1 mouse cellular context compared by ENCODE assay signal in the genomic region with DNA sequence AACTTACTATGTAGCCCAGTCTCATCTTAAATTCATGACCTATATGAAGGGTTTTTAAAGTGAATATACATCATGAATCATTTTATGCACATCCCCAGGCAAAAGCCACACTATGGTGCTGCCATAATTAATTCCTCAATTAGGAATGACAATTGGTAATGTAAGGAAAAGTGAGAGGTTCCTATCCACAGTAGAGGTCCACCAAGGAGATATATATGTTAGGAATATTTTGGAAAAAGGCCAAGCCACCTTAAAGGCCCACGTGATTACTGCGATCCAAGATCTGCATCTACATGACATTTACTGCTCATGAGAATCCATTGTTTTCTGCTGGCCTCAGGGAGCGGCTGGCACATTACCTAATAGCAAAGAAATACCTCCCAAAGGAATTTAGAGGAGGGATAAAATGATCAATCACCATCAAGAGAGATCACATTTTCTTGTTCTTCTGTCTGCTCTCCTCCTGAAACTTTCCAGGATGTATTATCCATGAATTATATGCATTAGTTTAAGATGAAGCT.
TF ChIP-seq lines count a peak whose summit lies in the region.

No protein-coding gene starts in this region.

TF ChIP-seq in myocyte, 11 proteins besides CTCF, POLR2A, EP300 and RAD21:
- TF ChIP-seq TCF3 (IDR thresholded peaks at IDR 0.05; ENCODE audit: insufficient read length, low read depth) (no peak), TCF12 (IDR thresholded peaks at IDR 0.05; ENCODE audit: insufficient read depth, poor library complexity, severe bottlenecking) (no peak), REST (IDR thresholded peaks at IDR 0.05; ENCODE audit: insufficient read depth, insufficient read length) (no peak), USF1 (IDR thresholded peaks at IDR 0.05; ENCODE audit: low read depth) (no peak), POLR2AphosphoS2 (IDR thresholded peaks at IDR 0.05; ENCODE audit: insufficient read length, low read depth) (no peak), CEBPB (IDR thresholded peaks at IDR 0.05; ENCODE audit: insufficient read depth, poor library complexity, severe bottlenecking) (no peak), MYOD1 (IDR thresholded peaks at IDR 0.05; ENCODE audit: control insufficient read depth in 1 of 3, insufficient read length in 2 of 3, low read depth in 2 of 3) (no peak)
